Mouse (Mus musculus) embryonic facial prominence, embryonic 10.5 days (tissue): ENCODE data around the gene Txnip. TPM values are rescaled to one million over a fixed set of nuclear protein-coding genes. Genes with fewer than 3 reads are reported as not detected.
A peak's percentile ranks its signal among the peaks of the same experiment; 100 is the strongest.
"Not testable (repeated sequence)": the region's sequence is repeated elsewhere in the genome, so short reads cannot be mapped to it uniquely, and the experiment has no call there.

ENCODE experiments used
- DNase-seq: peaks from one replicate; pipeline ENCODE4 v3.0.0-alpha.2; 2017; ENCODE audit warnings: low spot score
- H3K27ac ChIP-seq: fragments of 300-500 bp; sonication (generic); replicated peaks from 2 replicates; pipeline ENCODE4 v1.5.1; 2016; ENCODE audit warnings: mild to moderate bottlenecking
- H3K27me3 ChIP-seq: fragments of 300-500 bp; sonication (generic); replicated peaks from 2 replicates; pipeline ENCODE4 v1.6.1; 2016; ENCODE audit warnings: low read depth, mild to moderate bottlenecking; ENCODE audit not compliant: poor library complexity, severe bottlenecking
- H3K36me3 ChIP-seq: fragments of 300-500 bp; sonication (generic); replicated peaks from 2 replicates; pipeline ENCODE4 v1.6.1; 2016; ENCODE audit warnings: mild to moderate bottlenecking, moderate library complexity
- H3K4me1 ChIP-seq: fragments of 300-500 bp; sonication (generic); 2 replicates; pipeline ENCODE4 v1.6.1; 2016
- H3K4me3 ChIP-seq: fragments of 300-500 bp; sonication (generic); 2 replicates; pipeline ENCODE4 v1.5.1; 2016; ENCODE audit warnings: mild to moderate bottlenecking, moderate library complexity
- H3K9me3 ChIP-seq: fragments of 300-500 bp; sonication (generic); 2 replicates; pipeline ENCODE4 v1.6.1; 2016; ENCODE audit warnings: mild to moderate bottlenecking
- WGBS: fragments of 180-500 bp; shearing (Covaris S2); methylation state at CpG from one replicate; pipeline ENCODE4 v1.1.7; 2016; 5-methylcytosine and 5-hydroxymethylcytosine counted together
- polyA plus RNA-seq: library from polyadenylated mRNA; unstranded; fragments of >200 nt; fragmentation: Nextera tagmentation; extraction: Ambion mirVana; gene quantifications from 2 replicates; pipeline ENCODE4 v1.2.1, GENCODE M21; 2016

Gene Txnip
- polyA plus RNA-seq, 1 experiment from 2014 or later, result 34.9 TPM

DNA sequence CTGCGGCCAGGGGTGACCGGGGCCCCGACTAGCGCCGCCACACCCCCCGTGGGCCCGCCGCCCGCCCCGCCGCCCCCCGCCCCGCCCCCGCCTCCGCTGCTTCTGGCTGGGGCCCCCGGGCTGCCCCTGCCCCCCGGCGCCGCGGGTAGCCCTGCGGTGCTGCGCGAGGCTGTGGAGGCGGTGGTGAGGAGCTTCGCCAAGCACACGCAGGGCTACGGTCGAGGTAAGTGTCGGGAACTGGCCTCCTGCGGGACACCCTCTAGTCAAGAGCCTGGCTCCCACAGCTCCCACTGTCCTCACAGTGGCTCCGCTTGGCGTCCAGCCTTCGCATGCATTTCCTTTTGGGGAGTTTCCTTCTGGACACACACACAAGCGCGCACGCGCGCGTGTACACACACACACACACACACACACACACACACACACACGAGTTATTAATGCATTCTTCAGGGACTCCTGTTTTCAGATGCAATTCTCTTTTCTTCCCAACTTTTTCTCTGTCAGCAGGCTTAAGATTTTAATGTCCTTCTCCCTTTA is 43.6 kb downstream of the Txnip start:
- peaks cover 36% of the 10 kb centered on the region for H3K27me3 ChIP-seq
- H3K4me1 ChIP-seq, result peaks cover 70% of the 10 kb centered on the region
- peak; percentile 77 for DNase-seq
- peak overlapping the region; percentile 95 for H3K4me3 ChIP-seq
- peak overlapping the region; percentile 96 for H3K27ac ChIP-seq
- no peaks in the 10 kb centered on the region for H3K9me3 ChIP-seq
- WGBS, result under 1% methylated on average over 40 of the region's 40 CpGs
- peaks cover 24% of the 10 kb centered on the region for H3K36me3 ChIP-seq

- DNase-seq, result no peak
- H3K4me1 ChIP-seq, result peaks cover 62% of the 10 kb centered on the region
- peaks cover 25% of the 10 kb centered on the region for H3K36me3 ChIP-seq
- WGBS, result 36% methylated on average over 10 of the region's 10 CpGs
- H3K4me3 ChIP-seq, result peak overlapping the region; percentile 95
- H3K27ac ChIP-seq, result peak overlapping the region; percentile 96
- peaks cover 28% of the 10 kb centered on the region for H3K27me3 ChIP-seq
- H3K9me3 ChIP-seq, result no peaks in the 10 kb centered on the region
These were observed 44.4 kb downstream of the Txnip start for GRCm38 (mm10) chr3:96601941-96602703.

DNA sequence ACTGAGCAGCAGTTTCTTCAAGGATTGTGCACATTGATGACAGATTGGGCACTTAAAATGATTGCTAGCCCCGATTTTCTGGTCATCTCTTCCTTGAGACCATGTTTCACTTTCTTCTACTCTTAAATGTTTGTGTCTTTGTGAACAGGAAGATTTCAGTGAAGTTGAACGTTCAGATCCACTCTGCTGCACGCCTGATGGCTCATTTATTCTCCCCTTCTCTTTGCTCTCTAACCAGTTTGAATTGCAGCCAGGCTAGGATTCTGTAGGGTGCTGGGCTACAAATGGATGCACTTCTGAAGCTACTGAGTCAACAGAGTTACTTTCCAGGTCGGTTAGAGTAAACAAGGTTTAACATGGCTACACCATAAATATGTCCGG is 44.9 kb downstream of the Txnip start:
- Histone ChIP-seq H3K4me1 (peaks cover 57% of the 10 kb centered on the region), H3K27me3 (peaks cover 23% of the 10 kb centered on the region), H3K36me3 (peaks cover 30% of the 10 kb centered on the region), H3K9me3 (no peaks in the 10 kb centered on the region), H3K4me3 (peak overlapping the region; percentile 95), H3K27ac (peak overlapping the region; percentile 96)
- 55% methylated on average over 5 of the region's 5 CpGs for whole genome bisulfite sequencing
- no peak for DNase-seq

- peaks cover 36% of the 10 kb centered on the region for H3K36me3 ChIP-seq
- H3K27me3 ChIP-seq, result peaks cover 18% of the 10 kb centered on the region
- 63% methylated on average over 5 of the region's 5 CpGs for WGBS
- H3K4me3 ChIP-seq, result peak overlapping the region; percentile 95
- no peaks in the 10 kb centered on the region for H3K9me3 ChIP-seq
- 0 out of 2 replicates have a peak overlapping the region, but pooled peaks have one; percentile 96 for H3K27ac ChIP-seq
- peaks cover 51% of the 10 kb centered on the region for H3K4me1 ChIP-seq
- no peak for DNase-seq
These were observed 45.6 kb downstream of the Txnip start for GRCm38 (mm10) chr3:96603311-96603710.

DNA sequence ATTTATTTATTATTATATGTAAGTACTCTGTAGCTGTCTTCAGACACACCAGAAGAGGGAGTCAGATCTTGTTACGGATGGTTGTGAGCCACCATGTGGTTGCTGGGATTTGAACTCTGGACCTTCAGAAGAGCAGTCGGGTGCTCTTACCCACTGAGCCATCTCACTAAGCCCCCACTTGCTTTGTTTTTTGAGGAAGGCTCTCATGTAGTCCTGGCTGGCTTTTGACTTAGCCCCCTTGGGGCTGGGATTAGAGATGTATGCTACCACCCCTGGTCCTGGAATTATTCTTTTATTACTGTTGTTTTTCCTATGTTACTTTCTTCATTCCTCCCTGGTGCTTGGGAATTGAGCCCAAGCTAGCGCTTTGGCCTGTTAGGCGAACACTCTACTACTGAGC is 48.2 kb downstream of the Txnip start:
- peaks cover 30% of the 10 kb centered on the region for H3K4me1 ChIP-seq
- H3K27me3 ChIP-seq, H3K9me3 ChIP-seq, H3K4me3 ChIP-seq, DNase-seq, H3K27ac ChIP-seq: not testable (repeated sequence)
- whole genome bisulfite sequencing, result 91% methylated on average over 4 of the region's 4 CpGs
- peaks cover 46% of the 10 kb centered on the region for H3K36me3 ChIP-seq

DNA sequence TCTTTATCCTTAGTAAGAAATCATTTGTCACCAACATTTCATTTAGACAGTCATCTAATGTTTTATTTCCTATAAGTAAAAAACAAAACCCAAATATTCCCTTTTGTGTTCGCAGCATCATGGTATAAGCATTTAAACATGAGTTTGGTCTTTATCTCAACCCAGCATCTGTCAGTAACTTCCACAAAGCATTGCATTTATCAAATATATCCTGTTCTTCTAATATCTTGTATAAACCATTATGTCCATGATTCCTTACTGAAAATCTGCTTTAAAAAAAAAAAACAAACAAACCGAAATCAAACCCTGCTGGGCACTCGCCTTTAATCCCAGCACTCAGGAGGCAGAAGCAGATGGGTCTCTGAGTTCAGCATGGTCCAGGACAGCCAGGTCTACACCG is 48.9 kb downstream of the Txnip start:
- H3K9me3 ChIP-seq, result no peaks in the 10 kb centered on the region
- DNase-seq, result no peak
- H3K4me1 ChIP-seq, result peaks cover 24% of the 10 kb centered on the region
- H3K27ac ChIP-seq, result no peak overlapping the region
- H3K27me3 ChIP-seq, result no peaks in the 10 kb centered on the region
- H3K4me3 ChIP-seq, result no peak overlapping the region
- 81% methylated on average over 4 of the region's 4 CpGs for WGBS
- peaks cover 50% of the 10 kb centered on the region for H3K36me3 ChIP-seq

Other genes starting within 250 kb of the Txnip start
- not detected in 2 replicates for gene BC107364, start 105.7 kb upstream of the Txnip start, polyA plus RNA-seq
- 1.4 and 1.5 TPM in 2 replicates for gene Hfe2, start 32.8 kb upstream of the Txnip start, polyA plus RNA-seq
- 1.6 and 1.9 TPM in 2 replicates for gene Gm16253, start 19.0 kb downstream of the Txnip start, polyA plus RNA-seq
- gene Polr3gl, start 36.2 kb downstream of the Txnip start, polyA plus RNA-seq, result 30.0 and 33.1 TPM in 2 replicates
- gene Ankrd34a, start 38.7 kb downstream of the Txnip start, polyA plus RNA-seq, result 0.66 and 0.99 TPM in 2 replicates
- gene Lix1l, start 43.2 kb downstream of the Txnip start, polyA plus RNA-seq, result 5.2 and 5.6 TPM in 2 replicates
- 242 and 244 TPM in 2 replicates for gene Rbm8a, start 72.0 kb downstream of the Txnip start, polyA plus RNA-seq
- gene Pex11b, start 77.4 kb downstream of the Txnip start, polyA plus RNA-seq, result 41.6 and 41.9 TPM in 2 replicates
- 0.09 TPM in 2 replicates for gene Gm42957, start 77.5 kb downstream of the Txnip start, polyA plus RNA-seq
- gene Itga10, start 87.6 kb downstream of the Txnip start, polyA plus RNA-seq, result 0.39 and 0.55 TPM in 2 replicates
- 0.11 and 0.14 TPM in 2 replicates for gene Ankrd35, start 112.2 kb downstream of the Txnip start, polyA plus RNA-seq
- gene Pias3, start 138.4 kb downstream of the Txnip start, polyA plus RNA-seq, result 45.2 and 53.4 TPM in 2 replicates
- 12.9 and 13.0 TPM in 2 replicates for gene Nudt17, start 150.6 kb downstream of the Txnip start, polyA plus RNA-seq
- 44.1 and 47.6 TPM in 2 replicates for gene Polr3c, start 169.7 kb downstream of the Txnip start, polyA plus RNA-seq
- 66.8 and 69.7 TPM in 2 replicates for gene Rnf115, start 169.7 kb downstream of the Txnip start, polyA plus RNA-seq